Mouse (Mus musculus) heart, embryonic 10.5 days (tissue): ENCODE results near the gene Snx29. TPM values are rescaled to one million over a fixed set of nuclear protein-coding genes. Genes with fewer than 3 reads are reported as not detected.

Source experiments
- DNase-seq: peaks from one replicate; pipeline ENCODE4 v3.0.0-alpha.2; 2017; ENCODE audit warnings: low spot score
- H3K27ac ChIP-seq: fragments of 300-500 bp; sonication (generic); 2 replicates; pipeline ENCODE4 v1.5.1; 2016; ENCODE audit warnings: mild to moderate bottlenecking
- H3K27me3 ChIP-seq: fragments of 300-500 bp; sonication (generic); 2 replicates; pipeline ENCODE4 v1.6.1; 2016; ENCODE audit warnings: mild to moderate bottlenecking; ENCODE audit not compliant: poor library complexity, insufficient read depth, severe bottlenecking
- H3K36me3 ChIP-seq: fragments of 300-500 bp; sonication (generic); 2 replicates; pipeline ENCODE4 v1.6.1; 2016; ENCODE audit warnings: mild to moderate bottlenecking, moderate library complexity
- H3K4me1 ChIP-seq: fragments of 300-500 bp; sonication (generic); 2 replicates; pipeline ENCODE4 v1.6.1; 2016; ENCODE audit warnings: mild to moderate bottlenecking
- H3K4me3 ChIP-seq: fragments of 300-500 bp; sonication (generic); 2 replicates; pipeline ENCODE4 v1.5.1; 2016; ENCODE audit warnings: mild to moderate bottlenecking, moderate library complexity
- H3K9me3 ChIP-seq: fragments of 300-500 bp; sonication (generic); 2 replicates; pipeline ENCODE4 v1.6.1; 2016; ENCODE audit warnings: mild to moderate bottlenecking, moderate library complexity
- WGBS: fragments of 180-500 bp; shearing (Covaris S2); methylation state at CpG from one replicate; pipeline ENCODE4 v1.1.7; 2016; 5-methylcytosine and 5-hydroxymethylcytosine counted together
- polyA plus RNA-seq: library from polyadenylated mRNA; unstranded; fragments of >200 nt; fragmentation: Nextera tagmentation; extraction: Ambion mirVana; gene quantifications from 2 replicates; pipeline ENCODE4 v1.2.1, GENCODE M21; 2016

Gene Snx29
- polyA plus RNA-seq, 1 experiment from 2014 or later: 6.7 TPM

- 82% methylated on average over 6 of the region's 6 CpGs for WGBS
- DNase-seq: no peak
- H3K4me1 ChIP-seq: peaks cover 5% of the 10 kb centered on the region; the same call in 1 of the 2 replicates
- H3K36me3 ChIP-seq: no peaks in the 10 kb centered on the region
- no peaks in the 10 kb centered on the region for H3K27me3 ChIP-seq
- no peak overlapping the region for H3K4me3 ChIP-seq
- H3K9me3 ChIP-seq: no peaks in the 10 kb centered on the region
- H3K27ac ChIP-seq: no peak overlapping the region
Measured at GRCm38 (mm10) chr16:11665869-11666268, 343.2 kb downstream of the Snx29 start.

DNA sequence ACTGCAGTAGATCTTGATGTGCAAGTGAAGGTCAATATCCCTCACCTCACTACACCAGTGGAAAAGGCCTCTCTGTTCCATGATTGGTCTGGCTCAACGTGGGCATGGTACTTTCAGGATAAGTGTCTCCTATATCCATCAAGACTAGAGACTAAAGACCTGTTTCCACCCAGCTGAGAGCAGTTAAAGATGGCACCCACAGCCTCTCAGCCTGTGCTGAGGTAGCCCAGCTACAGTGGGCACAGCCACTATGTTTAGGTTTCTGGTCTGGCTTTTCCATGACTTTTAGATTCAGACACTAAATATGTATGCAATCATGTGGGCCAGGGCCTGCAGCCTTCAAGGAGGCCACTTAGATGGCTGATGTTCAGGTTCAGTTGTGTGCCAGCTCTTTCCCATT lies 345.7 kb downstream of the Snx29 start:
- Histone ChIP-seq H3K4me1 (peaks cover 8% of the 10 kb centered on the region; the same call in 1 of the 2 replicates), H3K27me3 (no peaks in the 10 kb centered on the region), H3K4me3 (no peak overlapping the region), H3K36me3 (no peaks in the 10 kb centered on the region), H3K27ac (no peak overlapping the region), H3K9me3 (no peaks in the 10 kb centered on the region)
- WGBS: 88% methylated on average over 1 of the region's 1 CpGs
- no peak for DNase-seq

DNA sequence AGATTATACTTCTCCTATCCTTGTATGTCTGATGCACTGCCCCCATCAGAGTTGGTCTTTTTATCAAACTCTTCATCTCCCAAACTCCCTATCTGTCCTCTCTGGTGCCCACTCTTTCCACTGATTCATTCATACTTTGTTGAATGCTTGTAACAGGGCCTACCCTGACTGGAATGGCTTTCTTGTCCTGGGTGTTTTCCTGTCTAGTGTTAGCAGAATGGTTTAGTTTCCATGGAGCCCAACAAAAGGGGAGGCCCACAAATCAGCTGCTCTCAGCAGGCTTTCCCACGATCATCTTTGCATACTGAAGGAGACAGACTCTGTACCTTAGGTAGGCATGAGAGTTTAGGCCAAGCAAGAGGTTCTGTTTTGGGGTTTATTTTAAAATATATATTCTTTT lies 346.2 kb downstream of the Snx29 start:
- WGBS: 72% methylated on average over 1 of the region's 1 CpGs
- DNase-seq: no peak
- Histone ChIP-seq H3K27ac (no peak overlapping the region), H3K4me1 (peaks cover 8% of the 10 kb centered on the region; the same call in 1 of the 2 replicates), H3K4me3 (no peak overlapping the region), H3K9me3 (no peaks in the 10 kb centered on the region), H3K36me3 (no peaks in the 10 kb centered on the region), H3K27me3 (no peaks in the 10 kb centered on the region)

- WGBS: 86% methylated on average over 9 of the region's 9 CpGs
- Histone ChIP-seq H3K36me3 (no peaks in the 10 kb centered on the region), H3K27me3 (no peaks in the 10 kb centered on the region), H3K9me3 (no peaks in the 10 kb centered on the region), H3K4me3 (no peak overlapping the region), H3K27ac (no peak overlapping the region), H3K4me1 (peaks cover 8% of the 10 kb centered on the region; the same call in 1 of the 2 replicates)
- no peak for DNase-seq
Measured at GRCm38 (mm10) chr16:11670251-11670970, 347.7 kb downstream of the Snx29 start.

DNA sequence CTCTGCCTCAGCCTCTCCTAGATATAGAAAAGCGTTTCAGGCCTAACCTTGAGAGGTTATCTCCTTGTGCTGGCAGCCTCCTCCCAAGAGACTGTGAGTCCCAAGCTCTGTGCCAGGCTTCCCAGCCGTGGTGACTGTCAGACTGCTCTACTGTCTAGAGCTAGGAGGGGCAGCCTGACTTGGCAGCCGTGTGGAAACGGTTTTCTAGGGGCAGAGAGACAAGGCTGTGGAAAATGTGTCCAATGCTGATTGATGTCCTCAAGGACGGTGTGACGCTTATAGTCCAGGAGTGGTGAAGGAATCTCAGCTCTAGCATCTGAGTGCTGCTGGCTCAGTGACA lies 348.2 kb downstream of the Snx29 start:
- WGBS: 40% methylated on average over 6 of the region's 6 CpGs
- Histone ChIP-seq H3K9me3 (no peaks in the 10 kb centered on the region), H3K27me3 (no peaks in the 10 kb centered on the region), H3K4me1 (peaks cover 8% of the 10 kb centered on the region; the same call in 1 of the 2 replicates), H3K36me3 (no peaks in the 10 kb centered on the region), H3K4me3 (no peak overlapping the region), H3K27ac (no peak overlapping the region)
- DNase-seq: no peak

DNA sequence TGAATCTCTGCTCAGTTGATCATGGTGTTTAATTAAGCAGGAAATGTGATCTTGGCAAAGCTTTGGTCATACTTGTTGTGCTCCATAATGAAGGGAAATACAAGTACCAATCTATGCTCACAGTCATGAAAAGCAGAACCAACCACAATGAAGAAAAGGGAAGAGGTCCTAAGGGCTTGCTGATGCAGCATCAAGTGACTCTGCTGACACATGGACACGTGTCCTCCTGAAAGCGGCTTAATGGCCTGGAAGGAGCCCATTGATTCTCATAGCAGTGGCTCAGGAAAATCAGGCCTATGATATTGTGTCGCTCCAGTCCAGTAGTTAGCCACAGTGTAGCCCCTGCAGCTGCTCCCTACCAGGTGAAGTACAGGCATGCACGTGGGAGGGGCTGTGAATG lies 353.3 kb downstream of the Snx29 start:
- 63% methylated on average over 4 of the region's 4 CpGs for WGBS
- H3K4me3 ChIP-seq: no peak overlapping the region
- no peaks in the 10 kb centered on the region for H3K27me3 ChIP-seq
- no peaks in the 10 kb centered on the region for H3K36me3 ChIP-seq
- DNase-seq: no peak
- no peak overlapping the region for H3K27ac ChIP-seq
- H3K4me1 ChIP-seq: peaks cover 2% of the 10 kb centered on the region; the same call in 1 of the 2 replicates
- H3K9me3 ChIP-seq: no peaks in the 10 kb centered on the region

GRCm38 (mm10) chr16:11685264-11685663 lies 362.6 kb downstream of the Snx29 start:
- Histone ChIP-seq H3K27me3 (no peaks in the 10 kb centered on the region), H3K27ac (no peak overlapping the region), H3K36me3 (no peaks in the 10 kb centered on the region), H3K4me1 (no peaks in the 10 kb centered on the region), H3K9me3 (no peaks in the 10 kb centered on the region), H3K4me3 (no peak overlapping the region)
- 86% methylated on average over 9 of the region's 9 CpGs for WGBS
- DNase-seq: no peak

- H3K36me3 ChIP-seq: no peaks in the 10 kb centered on the region
- H3K4me1 ChIP-seq: no peaks in the 10 kb centered on the region
- no peak for DNase-seq
- 73% methylated on average over 3 of the region's 3 CpGs for WGBS
- H3K27ac ChIP-seq: no peak overlapping the region
- H3K27me3 ChIP-seq: no peaks in the 10 kb centered on the region
- H3K4me3 ChIP-seq: no peak overlapping the region
- no peaks in the 10 kb centered on the region for H3K9me3 ChIP-seq
Measured at GRCm38 (mm10) chr16:11685735-11686340, 363.1 kb downstream of the Snx29 start.

- no peak overlapping the region for H3K27ac ChIP-seq
- H3K9me3 ChIP-seq: no peaks in the 10 kb centered on the region
- H3K27me3 ChIP-seq: no peaks in the 10 kb centered on the region
- H3K4me3 ChIP-seq: no peak overlapping the region
- no peaks in the 10 kb centered on the region for H3K36me3 ChIP-seq
- no peak for DNase-seq
- no peaks in the 10 kb centered on the region for H3K4me1 ChIP-seq
Measured at GRCm38 (mm10) chr16:11687836-11688235, 365.1 kb downstream of the Snx29 start.

DNA sequence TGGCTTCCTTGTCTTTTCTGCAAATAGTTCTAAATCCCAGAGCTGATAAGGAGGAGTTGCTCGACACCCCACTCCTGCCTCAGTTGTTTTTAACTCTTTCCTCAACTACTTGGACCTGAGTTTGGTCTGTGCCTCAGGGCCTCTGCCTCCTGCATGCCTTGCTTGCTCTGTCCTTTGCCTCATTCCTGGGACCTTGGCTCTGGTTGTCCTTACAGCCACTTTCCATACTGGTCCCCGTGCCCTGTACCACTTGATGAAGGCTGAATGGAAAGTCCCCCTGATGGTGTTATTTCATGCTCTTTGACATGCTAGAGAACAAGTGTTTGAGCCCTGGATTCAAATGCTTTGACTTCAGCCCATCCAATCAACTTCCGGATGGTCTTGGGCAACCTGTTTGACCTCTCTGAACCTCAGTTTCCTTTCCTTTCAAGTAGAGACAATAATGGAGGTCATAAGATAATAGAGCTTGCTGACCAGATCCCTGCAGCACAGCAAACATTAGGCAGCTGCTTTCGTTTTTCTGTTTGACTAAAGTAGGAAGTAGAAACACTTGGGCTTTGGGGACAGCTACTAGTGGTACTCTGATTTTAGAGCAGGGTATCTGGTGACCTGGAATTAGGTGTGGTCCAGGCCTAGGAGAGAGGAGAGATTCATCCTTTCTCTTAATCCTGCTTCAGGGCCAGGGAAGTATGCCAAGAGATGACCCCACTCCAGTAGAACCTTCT lies 365.7 kb downstream of the Snx29 start:
- no peaks in the 10 kb centered on the region for H3K36me3 ChIP-seq
- no peaks in the 10 kb centered on the region for H3K27me3 ChIP-seq
- no peak for DNase-seq
- no peak overlapping the region for H3K27ac ChIP-seq
- H3K4me3 ChIP-seq: no peak overlapping the region
- 67% methylated on average over 4 of the region's 4 CpGs for WGBS
- no peaks in the 10 kb centered on the region for H3K9me3 ChIP-seq
- H3K4me1 ChIP-seq: no peaks in the 10 kb centered on the region

- H3K36me3 ChIP-seq: no peaks in the 10 kb centered on the region
- no peak overlapping the region; the same call in 1 of the 2 replicates for H3K27ac ChIP-seq
- no peak overlapping the region for H3K4me3 ChIP-seq
- H3K9me3 ChIP-seq: no peaks in the 10 kb centered on the region
- H3K27me3 ChIP-seq: no peaks in the 10 kb centered on the region
- no peak for DNase-seq
- WGBS: 86% methylated on average over 8 of the region's 8 CpGs
- no peaks in the 10 kb centered on the region for H3K4me1 ChIP-seq
Measured at GRCm38 (mm10) chr16:11690097-11690496, 367.4 kb downstream of the Snx29 start.

GRCm38 (mm10) chr16:11690756-11691155 lies 368.0 kb downstream of the Snx29 start:
- Histone ChIP-seq H3K27ac (no peak overlapping the region), H3K27me3 (no peaks in the 10 kb centered on the region), H3K4me1 (no peaks in the 10 kb centered on the region), H3K36me3 (no peaks in the 10 kb centered on the region), H3K9me3 (no peaks in the 10 kb centered on the region), H3K4me3 (no peak overlapping the region)
- DNase-seq: no peak
- WGBS: 63% methylated on average over 4 of the region's 4 CpGs

- Histone ChIP-seq H3K27ac (no peak overlapping the region), H3K9me3 (no peaks in the 10 kb centered on the region), H3K27me3 (no peaks in the 10 kb centered on the region), H3K4me1 (no peaks in the 10 kb centered on the region), H3K4me3 (no peak overlapping the region), H3K36me3 (no peaks in the 10 kb centered on the region)
- WGBS: 68% methylated on average over 9 of the region's 9 CpGs
- DNase-seq: no peak
Measured at GRCm38 (mm10) chr16:11691487-11692200, 368.9 kb downstream of the Snx29 start.
